Mouse (Mus musculus): Measurements from ENCODE around the gene Utp18. TPM values are rescaled to one million over a fixed set of nuclear protein-coding genes. Genes with fewer than 3 reads are reported as not detected.
A peak's percentile ranks its signal among the peaks of the same experiment; 100 is the strongest.
"Not testable (repeated sequence)": the region's sequence is repeated elsewhere in the genome, so short reads cannot be mapped to it uniquely, and the experiment has no call there.

Gene Utp18
- polyA plus RNA-seq (2017; shearing (Covaris generic)): 10 to 100 TPM; 13.8 to 16.7 (median 14.3) TPM

DNA sequence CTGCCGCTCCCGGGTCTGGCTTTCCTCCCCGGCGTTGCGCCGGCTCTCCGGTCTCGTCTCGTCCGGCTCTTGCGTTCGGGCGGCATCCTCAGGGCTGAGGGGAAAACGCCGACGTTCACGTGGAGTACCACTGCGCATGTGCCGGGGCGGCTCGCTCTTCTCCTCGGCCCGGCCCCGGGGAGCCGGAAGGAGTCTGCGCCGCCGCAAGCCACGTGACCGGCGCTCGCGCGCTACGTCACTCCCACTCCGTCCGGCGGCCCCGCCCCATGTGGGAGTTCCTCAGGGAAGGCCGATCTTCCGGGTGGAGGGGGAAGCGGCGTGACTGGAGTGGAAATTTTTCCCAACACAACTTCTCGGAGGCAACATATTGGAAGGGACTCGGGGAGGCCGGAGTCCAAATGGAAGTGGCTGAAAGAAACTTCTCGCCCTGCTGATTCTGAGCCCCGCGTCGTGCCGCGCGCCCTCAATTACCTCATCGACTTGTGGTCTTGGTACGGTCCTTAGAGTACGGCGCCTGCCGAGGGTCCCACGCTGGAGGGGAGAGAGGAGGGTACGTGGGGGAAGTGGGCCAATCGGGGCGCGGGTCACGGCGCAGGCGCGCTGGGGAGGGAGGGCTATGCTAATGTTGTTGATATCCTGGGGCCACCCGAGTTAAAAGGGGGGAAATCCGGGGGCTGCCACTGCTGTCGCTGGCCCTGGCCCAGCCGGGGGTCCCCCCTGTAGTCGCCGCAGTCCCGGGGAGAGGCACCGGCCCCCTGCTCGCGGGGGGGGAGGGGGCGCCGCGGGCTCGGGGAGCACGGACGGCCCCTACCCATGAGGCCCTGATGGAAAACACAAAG lies at the start of gene Utp18, which contains the start of gene Mbtd1:
Utp18 (minus strand) TSS at position 195 of the 839 bp plus-strand sequence.
Mbtd1 (plus strand) TSS at position 281 of the 839 bp plus-strand sequence.
- peak; percentile 75 for ATAC-seq

DNA sequence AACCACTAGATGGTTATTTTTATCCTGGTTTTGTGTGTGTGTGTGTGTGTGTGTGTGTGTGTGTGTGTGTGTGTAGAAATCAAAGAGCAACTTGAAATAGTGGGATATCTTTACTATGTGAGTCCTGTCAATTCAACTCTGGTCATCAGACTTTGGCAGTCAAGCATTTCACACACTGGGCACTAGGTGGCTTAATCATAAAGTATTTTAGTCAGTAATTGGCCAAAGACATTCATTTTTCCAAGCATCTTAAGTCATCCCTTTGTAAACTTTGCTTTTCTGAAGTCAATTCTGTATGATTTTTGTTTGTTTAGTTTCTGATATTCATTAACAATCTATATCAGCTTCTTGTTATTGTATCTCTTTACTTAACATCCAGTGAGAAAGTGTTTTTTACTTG lies 43.5 kb upstream of the Utp18 start:
- ATAC-seq: no peak

DNA sequence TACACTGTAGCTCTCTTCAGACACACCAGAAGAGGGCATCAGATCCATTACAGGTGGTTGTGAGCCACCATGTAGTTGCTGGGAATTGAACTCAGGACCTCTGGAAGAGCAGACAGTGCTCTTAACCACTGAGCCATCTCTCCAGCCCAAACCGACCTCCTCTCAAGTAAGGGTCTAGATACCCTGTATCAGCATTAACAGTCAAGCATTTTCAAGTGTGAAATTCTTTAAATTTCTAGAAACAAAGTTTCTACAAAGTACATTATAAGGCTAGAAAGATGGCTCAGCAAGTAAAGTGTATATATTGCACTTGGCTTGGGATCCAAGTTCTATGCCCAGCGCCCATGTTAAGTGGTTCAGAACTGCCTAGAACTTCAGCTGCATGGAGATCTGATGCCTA lies 29.5 kb upstream of the Utp18 start:
- ATAC-seq: not testable (repeated sequence)

DNA sequence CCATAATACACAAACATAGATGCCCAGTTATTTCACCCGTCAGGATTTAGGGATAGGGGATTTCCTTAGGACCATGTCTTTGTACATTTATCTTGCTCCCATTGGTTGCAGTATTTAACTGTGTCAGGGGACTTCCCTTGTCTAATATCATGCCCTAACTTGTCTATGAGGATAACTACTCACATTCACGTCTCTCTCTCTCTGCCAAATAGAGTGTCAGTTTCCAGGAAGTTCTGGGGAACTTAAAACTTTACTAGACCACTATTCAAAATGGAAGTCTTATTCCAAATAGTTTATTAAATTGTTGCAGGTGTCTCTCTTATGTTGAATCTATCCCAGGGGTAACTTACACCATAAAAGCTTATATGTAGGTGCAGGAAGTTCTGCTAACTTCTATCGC lies 26.0 kb upstream of the Utp18 start:
- ATAC-seq: no peak

DNA sequence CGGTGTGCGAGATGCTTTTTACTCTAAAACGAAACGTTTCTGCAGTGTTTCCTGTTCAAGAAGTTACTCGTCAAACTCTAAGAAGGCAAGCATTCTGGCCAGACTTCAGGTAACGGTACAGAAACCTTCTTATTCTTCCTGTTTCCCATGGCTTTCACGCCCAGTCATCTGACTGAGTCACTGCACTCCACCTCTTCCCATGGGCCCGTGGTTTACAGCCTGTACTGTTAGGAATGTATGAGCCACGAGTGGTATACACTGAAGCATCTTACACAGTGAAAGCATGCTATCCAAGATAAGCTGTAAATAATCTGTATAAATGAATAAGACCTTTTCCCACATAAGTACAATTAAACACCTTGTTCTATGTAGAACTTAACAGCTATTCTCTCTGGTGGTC lies 23.3 kb upstream of the Utp18 start:
- ATAC-seq: no peak

DNA sequence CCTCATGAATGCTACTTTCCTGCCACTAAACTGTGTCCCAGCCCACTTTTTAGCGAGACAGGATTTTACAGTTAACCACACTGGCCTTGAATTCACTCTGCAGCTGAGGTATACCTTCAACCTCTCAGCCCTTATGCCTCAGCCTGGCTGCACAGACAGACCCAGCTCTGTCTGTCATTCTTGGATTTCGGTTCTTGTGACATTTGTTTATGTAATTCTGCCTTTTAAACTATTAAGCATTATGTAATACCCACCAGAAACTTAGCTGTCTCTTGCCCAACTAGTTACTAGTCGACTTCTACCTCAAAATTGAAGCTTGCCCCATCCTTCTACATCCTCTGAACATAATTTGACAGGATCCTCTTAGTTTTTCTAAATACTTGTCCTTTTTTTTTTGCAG lies 22.3 kb upstream of the Utp18 start:
- ATAC-seq: no peak

DNA sequence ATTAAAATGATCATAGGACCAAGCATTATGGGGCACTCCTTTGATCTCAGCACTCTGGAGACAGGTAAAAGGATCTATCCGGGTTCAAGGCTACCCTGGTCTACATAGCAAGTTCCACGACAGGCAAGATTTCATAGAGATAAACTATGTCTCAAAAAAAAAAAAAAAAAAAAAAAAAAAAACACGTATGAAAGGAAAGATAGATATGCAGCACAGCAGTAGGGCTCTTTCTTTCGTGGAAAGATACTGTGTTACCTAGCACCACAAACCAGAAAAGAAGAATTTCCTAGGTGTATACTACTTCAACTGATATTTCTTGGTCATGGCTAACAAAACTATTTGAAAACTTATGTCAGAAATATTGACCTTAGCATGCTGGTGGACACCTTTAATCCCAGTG lies 21.3 kb upstream of the Utp18 start:
- no peak for ATAC-seq

DNA sequence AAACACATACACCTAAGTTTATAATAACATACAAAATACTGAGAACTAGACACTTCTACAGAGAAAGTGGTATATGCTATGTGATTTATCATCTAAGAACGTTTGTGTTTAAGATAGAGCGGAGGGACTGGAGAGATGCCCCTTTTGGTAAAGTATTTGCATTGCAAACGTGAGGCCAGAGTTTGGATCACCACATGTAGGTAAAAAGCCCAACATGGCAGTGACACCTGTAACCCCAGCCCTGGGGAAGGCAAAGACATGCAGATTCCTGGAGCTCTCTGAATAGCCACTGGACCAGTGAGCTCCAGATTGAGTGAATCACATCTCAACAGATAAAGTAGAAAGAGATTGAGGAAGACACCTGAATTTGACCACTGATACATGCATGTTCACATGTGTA lies 12.2 kb upstream of the Utp18 start:
- no peak for ATAC-seq

DNA sequence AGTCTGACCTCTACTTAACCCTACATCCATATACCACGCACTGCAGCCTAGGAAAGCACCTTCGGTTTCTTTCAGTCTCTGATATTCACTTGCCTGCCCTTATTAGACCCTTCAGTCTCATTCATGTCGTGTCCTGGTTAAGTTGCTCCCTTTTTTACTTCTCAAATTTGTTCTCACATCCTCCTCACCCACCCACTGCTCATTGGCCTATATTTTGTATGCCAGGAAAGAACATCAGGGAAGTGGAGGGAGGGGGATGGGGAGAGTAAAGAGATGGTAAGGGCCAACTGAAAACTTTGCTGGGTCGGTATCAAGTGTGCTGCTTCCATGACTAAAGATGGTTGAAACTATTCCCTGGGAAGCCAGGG lies 1.5 kb upstream of the Utp18 start:
- ATAC-seq: no peak

DNA sequence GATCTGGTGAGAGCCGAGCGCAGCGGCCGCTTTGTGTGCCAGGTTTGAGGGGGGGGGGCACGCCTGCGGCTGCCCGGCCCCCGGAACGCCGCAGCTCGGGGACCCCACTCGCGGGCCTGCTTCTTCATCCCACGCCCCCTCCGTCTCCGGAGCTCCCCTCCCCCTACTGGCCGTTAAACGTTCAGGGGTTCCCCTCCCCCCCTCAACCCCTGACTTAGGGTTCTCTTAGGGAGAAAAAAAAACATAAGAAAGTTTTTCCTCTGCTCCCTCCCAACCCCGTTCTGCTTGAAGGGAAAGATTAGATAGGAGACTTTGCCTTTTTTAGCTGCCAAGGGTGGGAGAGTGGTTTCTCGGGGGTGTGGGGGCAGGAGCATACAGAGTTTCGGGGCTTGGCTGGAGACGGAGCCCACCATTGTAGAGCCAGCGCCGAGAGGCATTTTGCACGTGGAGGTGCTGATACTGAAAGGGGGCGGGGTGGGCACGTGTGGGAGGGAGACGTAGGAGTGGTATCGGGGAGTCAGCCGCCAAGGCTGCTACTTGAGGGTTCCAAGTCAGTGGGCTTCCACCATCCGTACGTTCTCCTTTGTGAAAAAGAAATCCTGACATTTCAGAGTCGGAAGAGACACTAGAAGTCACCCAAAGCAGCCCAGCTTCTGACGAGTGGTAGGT lies 979 bp upstream of the Utp18 start:
- no peak for ATAC-seq

DNA sequence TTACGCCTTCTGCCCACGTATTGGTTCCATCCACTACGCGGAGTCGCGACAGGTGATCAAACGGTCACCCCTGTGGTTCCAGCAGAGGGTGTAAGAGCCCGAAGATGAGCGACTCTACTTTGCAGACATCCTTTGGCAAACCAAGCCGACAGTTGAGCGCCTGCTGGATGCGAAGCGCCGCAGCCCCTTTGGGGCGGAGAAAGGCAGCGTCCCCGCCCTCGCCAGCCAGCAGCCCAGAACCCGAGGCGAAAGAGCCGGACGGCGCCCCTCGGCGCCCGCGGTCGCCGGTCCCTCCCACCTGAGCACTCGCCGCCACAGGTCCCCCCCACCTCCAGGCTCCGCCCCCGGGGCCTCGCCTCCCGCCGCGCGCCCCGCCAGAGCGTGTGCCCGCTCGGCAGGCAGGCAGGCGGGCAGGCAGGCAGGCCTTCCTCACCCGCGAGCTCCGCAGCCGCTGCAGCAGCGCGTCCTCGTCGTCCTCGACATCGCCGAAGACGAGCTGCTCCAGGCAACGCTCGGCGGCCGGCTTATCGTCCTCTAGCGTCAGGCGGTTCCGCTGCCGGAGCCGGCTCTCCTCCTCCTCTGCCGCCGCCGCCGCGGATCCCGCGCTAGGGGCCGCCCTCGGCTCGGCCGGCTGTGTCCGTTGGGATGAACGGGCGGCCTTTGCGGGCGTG lies 530 bp downstream of the Utp18 start:
- ATAC-seq: peak; percentile 58

DNA sequence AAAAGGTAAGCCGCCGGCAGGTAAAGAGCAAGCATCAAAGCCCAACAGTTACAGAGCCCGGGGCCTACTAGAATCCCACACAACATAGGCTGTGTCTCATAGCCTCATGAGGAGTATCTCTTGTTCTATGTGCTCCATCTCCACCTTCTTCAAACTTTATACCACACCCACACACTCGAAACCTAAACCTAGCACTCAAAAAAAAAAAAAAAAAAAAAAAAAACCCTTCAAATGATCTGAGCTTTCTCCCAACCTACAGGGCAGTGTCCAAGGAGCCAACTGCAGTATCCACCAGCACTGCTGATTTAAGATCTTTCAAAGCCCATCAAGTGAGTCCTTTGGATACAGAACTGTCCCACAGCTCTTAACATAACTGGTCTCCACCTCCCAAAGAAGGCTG lies 1.5 kb downstream of the Utp18 start:
- ATAC-seq: no peak

DNA sequence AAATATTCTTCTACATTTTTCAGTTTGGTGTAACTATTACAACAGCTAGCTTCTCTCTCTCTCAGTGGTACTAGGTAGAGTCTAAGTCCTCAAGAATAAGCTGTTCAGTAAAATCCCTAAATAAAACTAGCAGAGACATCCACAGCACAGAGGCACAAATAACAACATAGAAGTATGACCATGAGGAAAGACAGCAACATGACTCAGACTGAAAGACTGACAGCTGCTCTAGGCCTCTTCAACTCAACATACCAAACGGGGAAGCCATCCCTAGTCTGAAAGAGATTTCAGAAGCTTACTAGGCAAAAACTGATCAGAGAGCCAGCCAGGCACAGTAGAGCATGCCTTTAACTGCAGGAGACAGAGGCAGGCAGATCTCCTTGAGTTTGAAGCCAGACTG lies 22.9 kb downstream of the Utp18 start:
- ATAC-seq: no peak

DNA sequence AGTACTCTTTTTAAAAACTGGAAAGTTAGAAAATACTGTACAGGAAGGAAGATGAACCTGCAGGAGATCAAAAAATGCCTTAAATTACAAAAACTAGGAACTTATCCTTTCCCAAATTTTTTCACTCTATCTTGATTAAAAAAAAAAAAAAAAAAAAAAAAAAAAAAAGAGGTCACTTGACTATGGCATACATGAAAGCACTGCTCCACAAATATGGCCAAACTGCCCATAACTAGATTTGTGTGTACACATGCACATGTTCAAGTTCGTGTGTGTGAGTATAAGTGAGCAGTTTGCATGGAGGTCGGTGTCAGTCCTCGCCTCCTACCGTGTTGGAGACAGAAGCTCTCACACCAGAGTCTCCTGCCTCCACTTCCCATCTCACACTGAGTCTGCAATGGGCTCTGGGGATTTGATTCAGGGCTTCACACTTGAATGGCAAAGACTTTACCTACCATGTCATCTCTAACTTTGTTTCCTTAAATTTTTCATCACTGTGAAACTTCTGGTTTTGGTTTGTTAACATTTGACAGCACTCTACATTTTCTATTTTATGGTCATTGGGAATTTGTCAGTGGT lies 23.4 kb downstream of the Utp18 start:
- ATAC-seq: no peak

DNA sequence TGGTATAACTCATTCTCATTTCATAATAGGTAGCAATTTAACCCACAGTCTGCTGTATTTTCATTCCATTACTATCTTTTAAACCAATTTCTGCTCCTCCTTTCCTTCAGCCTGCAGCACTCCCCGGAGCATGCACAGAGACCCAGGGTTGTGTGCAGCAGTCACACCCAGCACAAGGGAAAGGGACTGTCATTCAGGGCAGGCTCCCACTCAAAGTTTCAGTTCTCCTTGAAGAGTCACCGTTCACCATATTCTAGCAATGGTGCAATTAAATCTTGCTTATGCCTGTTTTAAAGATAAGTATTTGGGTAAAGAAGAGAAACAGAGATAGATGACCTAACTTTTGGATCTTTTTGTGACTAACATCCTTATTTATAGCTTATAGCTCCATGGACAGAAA lies 24.4 kb downstream of the Utp18 start:
- ATAC-seq: no peak

DNA sequence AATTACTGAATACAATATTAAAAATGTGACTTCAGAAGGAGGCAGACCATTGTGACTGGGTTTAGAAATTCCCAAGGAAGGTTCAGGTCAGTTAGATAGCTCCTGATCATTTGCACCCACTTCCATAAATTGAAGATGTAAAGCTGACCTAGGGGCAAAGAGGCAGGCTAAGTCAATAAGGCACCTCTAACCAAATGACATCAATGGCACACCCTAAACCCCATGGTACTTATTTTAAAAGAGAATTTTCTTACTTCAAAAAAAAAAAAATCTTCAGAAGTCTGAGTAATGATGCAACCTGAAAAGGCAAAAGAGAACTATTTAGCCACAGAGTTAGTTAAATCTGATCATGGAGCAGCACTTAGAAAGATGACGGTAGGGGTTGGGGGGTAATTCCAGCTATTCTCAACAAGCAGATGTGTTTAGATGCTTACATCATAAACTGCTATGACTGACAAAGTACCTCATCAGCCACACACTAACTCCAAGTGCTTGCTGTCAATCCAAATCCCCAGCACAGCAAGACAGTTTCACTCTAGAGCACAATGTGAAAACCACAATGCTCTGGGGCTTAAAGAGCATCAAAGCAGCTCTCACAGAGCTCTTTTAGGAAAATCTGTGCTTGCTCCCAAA lies 24.9 kb downstream of the Utp18 start:
- no peak for ATAC-seq

DNA sequence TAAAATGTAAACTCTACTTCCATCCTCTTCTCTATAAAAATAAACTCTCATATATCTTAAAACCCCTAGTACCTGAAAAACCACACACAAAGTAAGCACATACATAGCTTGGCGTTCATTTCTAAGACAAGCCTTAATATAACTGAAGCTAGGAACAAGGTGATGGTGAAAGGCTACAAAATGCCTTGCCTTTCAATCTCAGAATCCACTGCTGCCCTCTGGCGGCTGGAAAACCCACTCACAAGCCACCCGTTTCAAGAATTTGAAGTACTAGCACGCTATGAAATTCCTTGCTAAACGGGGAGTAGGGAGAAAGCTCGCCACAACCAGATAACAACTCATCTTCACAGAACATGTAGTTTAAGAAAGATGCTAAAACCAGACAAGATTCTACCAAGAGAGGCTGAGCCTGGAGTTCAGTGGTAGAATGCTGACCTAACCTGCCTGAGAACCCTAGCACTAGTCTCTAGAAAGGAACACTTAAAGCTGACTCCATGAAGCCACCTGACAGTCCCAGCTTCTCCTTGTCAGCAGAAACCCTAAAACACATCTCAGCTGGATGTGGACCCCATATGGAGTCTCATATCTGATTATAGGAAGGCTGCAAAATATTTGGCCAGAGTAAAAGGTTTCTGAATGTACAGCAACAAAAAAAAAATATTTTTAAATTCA lies 29.1 kb downstream of the Utp18 start:
- ATAC-seq: no peak

DNA sequence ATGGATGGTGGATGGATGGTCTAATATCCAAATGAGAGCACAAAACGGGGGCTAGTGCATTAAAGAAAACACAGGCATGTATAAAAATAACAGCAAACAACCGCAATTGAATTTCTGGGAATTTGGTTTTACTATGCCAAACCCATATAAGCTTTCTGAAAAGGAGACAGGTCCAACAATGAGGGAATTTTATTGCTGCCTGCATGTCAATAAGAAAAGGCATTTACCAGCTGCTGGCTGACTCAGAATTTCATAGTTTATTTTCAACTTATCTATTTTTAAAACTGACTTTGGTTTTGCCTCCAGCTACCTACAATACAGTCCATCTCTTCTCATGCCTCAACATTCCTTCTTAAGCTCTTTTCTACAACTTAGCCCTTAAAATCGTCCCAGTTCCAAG lies 33.0 kb downstream of the Utp18 start:
- no peak for ATAC-seq

DNA sequence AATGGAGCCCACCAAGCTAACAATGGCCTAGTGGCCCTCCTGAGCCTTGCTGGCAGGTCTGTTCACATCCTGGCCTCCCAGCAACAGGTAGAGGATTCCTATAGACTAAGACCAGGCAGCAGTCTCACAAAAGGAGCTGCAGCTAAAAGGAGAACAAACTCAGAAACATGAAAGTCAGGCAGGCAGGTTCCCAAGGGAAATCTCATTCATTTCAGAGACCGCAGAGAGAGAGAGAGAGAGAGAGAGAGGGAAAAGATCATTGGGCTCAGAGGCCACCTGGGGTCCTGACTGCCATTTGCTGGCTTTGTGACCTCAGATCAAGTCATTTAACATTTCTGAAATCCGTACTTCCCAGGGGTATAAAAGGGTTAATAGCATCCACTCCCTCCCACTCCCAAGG lies 38.2 kb downstream of the Utp18 start:
- no peak for ATAC-seq

DNA sequence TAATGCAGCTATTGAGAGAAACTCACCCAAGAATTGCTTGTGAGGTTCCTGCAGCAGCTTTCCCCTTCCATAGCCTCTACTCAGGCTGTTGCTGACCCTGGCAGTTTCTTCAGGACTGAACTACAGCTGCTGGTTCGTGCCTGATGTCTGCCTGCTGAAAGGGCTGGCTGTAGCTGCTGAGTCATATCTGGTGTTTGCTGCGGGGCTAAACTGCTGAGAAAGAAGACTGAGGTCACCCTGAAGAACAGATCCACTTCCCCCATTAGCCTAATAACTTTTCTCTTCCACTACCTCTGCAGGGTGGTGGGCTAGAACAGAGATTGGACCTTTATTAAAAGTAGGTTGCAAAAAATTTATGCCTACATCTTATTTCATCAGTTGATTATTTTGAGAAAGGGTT lies 49.8 kb downstream of the Utp18 start:
- ATAC-seq: no peak

DNA sequence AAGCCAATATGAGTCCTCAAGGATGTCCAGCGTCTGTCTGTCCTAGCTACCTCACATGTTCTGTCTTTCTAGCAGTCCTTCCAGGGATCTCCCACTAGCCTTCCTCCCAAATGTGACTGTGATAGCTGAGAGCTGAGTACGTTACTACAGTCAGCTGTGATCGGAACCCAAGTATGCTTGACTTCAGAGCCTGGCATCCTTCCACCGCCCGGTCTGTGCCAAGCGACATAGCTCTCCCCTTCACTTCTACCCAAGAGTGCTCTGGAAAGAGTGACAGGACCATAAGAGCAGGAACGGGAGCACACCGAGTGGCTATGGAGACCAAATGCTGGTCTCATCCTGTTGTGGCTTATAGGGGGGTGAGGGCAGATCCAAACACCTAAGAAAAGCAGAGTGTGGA lies 55.6 kb downstream of the Utp18 start:
- no peak for ATAC-seq

DNA sequence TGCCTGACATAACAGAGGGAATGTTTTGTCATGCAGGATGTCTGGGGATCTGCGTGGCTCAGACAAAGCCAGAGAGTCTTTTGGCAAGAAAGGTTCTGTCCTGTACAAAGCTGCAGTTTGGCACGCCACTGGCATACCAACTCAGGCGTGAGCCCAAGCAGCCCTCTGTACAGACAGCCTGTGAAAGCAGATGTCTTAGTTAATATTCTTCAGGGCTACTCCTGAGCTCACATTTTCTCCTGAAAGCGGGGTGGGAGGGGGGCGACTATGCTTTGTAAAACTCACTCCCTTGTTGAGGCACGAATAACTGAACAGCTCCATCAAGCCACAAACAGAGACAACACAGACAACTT lies 56.3 kb downstream of the Utp18 start:
- no peak for ATAC-seq

All from inflammation-experienced regulatory T-cells, adult 6 months (primary cell).